Mouse (Mus musculus): ENCODE data around the gene Hc. TPM values are rescaled to one million over a fixed set of nuclear protein-coding genes. Genes with fewer than 3 reads are reported as not detected.

Gene Hc
- polyA plus RNA-seq, 1 experiment from 2014 or later: 0.31 TPM

- Histone ChIP-seq H3K27me3 (ENCODE audit: insufficient read depth, poor library complexity, severe bottlenecking) (peaks cover 8% of the 10 kb centered on the region), H3K4me1 (peaks cover 13% of the 10 kb centered on the region), H3K27ac (no peak overlapping the region), H3K4me3 (no peak overlapping the region), H3K9me3 (no peaks in the 10 kb centered on the region), H3K36me3 (no peaks in the 10 kb centered on the region)
- no peak for DNase-seq (ENCODE audit: low spot score)
- 52% methylated on average over 1 of the region's 1 CpGs for WGBS
Observed at GRCm38 (mm10) chr2:34957405-34957804, 103.8 kb downstream of the Hc start.

- 62% methylated on average over 5 of the region's 5 CpGs for WGBS
- Histone ChIP-seq H3K36me3 (no peaks in the 10 kb centered on the region), H3K4me3 (no peak overlapping the region), H3K9me3 (no peaks in the 10 kb centered on the region), H3K4me1 (peaks cover 13% of the 10 kb centered on the region), H3K27ac (no peak overlapping the region), H3K27me3 (ENCODE audit: insufficient read depth, poor library complexity, severe bottlenecking) (peaks cover 8% of the 10 kb centered on the region)
- no peak for DNase-seq (ENCODE audit: low spot score)
Observed at GRCm38 (mm10) chr2:34956941-34957340, 104.3 kb downstream of the Hc start.

- no peak overlapping the region for H3K4me3 ChIP-seq
- H3K36me3 ChIP-seq: no peaks in the 10 kb centered on the region
- no peak for DNase-seq (ENCODE audit: low spot score)
- peaks cover 3% of the 10 kb centered on the region; the same call in 1 of the 2 replicates for H3K4me1 ChIP-seq
- no peaks in the 10 kb centered on the region for H3K9me3 ChIP-seq
- no peaks in the 10 kb centered on the region; the same call in 1 of the 2 replicates for H3K27me3 ChIP-seq (ENCODE audit: insufficient read depth, poor library complexity, severe bottlenecking)
- H3K27ac ChIP-seq: no peak overlapping the region
Observed at GRCm38 (mm10) chr2:34954344-34954743, 106.9 kb downstream of the Hc start.

- H3K36me3 ChIP-seq: no peaks in the 10 kb centered on the region
- H3K4me1 ChIP-seq: peaks cover 3% of the 10 kb centered on the region; the same call in 1 of the 2 replicates
- no peak overlapping the region for H3K4me3 ChIP-seq
- WGBS: 64% methylated on average over 2 of the region's 2 CpGs
- H3K27me3 ChIP-seq (ENCODE audit: insufficient read depth, poor library complexity, severe bottlenecking): no peaks in the 10 kb centered on the region; the same call in 1 of the 2 replicates
- H3K9me3 ChIP-seq: no peaks in the 10 kb centered on the region
- no peak overlapping the region for H3K27ac ChIP-seq
- DNase-seq (ENCODE audit: low spot score): no peak
Observed at GRCm38 (mm10) chr2:34953547-34954116, 107.6 kb downstream of the Hc start.

DNA sequence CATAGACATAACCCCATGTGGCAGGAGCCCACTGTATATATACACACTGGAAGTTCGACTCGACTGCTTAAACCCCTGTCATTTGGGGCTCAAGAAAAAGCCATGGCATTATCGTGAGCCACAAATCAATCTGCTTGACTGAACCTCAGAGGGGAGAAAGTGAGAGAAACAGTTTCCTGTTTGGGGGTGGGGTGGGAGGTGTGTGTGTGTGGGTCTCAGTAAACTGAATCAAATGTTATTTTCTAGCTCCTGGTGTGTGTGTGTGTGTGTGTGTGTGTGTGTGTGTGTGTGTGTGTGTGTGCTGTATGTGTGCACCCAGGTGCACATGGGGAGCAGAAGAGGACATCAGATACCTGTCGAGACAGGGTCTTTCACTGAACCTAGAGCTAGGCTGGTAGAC, 108.2 kb downstream of the Hc start:
- Histone ChIP-seq H3K27me3 (ENCODE audit: insufficient read depth, poor library complexity, severe bottlenecking) (no peaks in the 10 kb centered on the region; the same call in 1 of the 2 replicates), H3K27ac (no peak overlapping the region), H3K4me3 (no peak overlapping the region), H3K4me1 (peaks cover 3% of the 10 kb centered on the region; the same call in 1 of the 2 replicates), H3K9me3 (no peaks in the 10 kb centered on the region), H3K36me3 (no peaks in the 10 kb centered on the region)
- DNase-seq (ENCODE audit: low spot score): no peak
- 74% methylated on average over 4 of the region's 4 CpGs for WGBS

GRCm38 (mm10) chr2:34951469-34951868, 109.8 kb downstream of the Hc start:
- H3K36me3 ChIP-seq: no peaks in the 10 kb centered on the region
- no peak for DNase-seq (ENCODE audit: low spot score)
- no peaks in the 10 kb centered on the region for H3K9me3 ChIP-seq

DNA sequence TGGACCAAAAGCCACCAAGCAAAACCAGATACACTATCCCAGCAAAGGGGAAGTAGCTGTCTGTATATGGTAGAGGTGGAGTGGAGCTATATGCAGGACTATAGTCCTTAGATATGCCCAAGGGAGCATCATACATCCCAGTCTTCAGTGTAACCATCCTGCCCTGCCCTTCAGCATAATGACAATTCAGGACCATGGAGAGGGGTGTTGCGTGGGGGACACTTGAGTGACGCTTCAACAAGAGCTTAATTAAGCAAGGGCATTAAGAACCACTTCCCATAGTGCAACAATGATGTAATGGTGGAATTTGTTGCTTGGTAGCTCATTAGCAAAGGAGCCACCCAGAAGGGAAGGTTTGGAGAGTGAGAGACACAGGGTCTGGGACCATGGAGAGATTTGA, 112.6 kb downstream of the Hc start:
- H3K9me3 ChIP-seq: no peaks in the 10 kb centered on the region
- H3K4me1 ChIP-seq: peaks cover 12% of the 10 kb centered on the region
- WGBS: 27% methylated on average over 2 of the region's 2 CpGs
- DNase-seq (ENCODE audit: low spot score): no peak
- no peaks in the 10 kb centered on the region for H3K36me3 ChIP-seq
- peaks cover 20% of the 10 kb centered on the region; the same call in 1 of the 2 replicates for H3K27me3 ChIP-seq (ENCODE audit: insufficient read depth, poor library complexity, severe bottlenecking)
- H3K4me3 ChIP-seq: no peak overlapping the region
- H3K27ac ChIP-seq: no peak overlapping the region

More at GRCm38 (mm10) chr2:34951469-34951868, 109.8 kb downstream of the Hc start:
- peaks cover 3% of the 10 kb centered on the region; the same call in 1 of the 2 replicates for H3K4me1 ChIP-seq
- H3K4me3 ChIP-seq: no peak overlapping the region
- H3K27me3 ChIP-seq (ENCODE audit: insufficient read depth, poor library complexity, severe bottlenecking): peaks cover 2% of the 10 kb centered on the region; the same call in 1 of the 2 replicates
- H3K27ac ChIP-seq: no peak overlapping the region

DNA sequence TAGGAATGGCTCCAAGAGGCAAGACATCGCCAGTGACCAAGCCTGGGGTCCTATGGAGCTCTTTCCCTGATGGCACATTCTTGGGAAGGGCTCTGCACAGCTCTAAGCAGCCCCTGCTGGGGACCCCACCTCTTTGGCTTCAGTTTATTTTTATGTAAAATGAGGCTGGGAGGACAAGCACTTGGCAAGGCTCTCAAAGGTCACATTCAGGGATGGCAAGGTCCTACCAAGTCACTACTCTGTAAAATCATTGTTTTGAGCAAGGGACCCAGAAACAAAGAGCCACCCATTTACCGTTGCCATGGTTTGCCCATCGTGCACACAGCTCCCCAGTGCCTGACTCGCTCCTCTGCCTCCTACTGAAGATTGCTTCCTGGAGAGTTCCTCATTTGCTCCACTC, 115.2 kb downstream of the Hc start:
- H3K36me3 ChIP-seq: no peaks in the 10 kb centered on the region
- H3K27me3 ChIP-seq (ENCODE audit: insufficient read depth, poor library complexity, severe bottlenecking): peaks cover 29% of the 10 kb centered on the region; the same call in 1 of the 2 replicates
- no peak overlapping the region for H3K27ac ChIP-seq
- H3K9me3 ChIP-seq: no peaks in the 10 kb centered on the region
- H3K4me3 ChIP-seq: no peak overlapping the region
- no peak for DNase-seq (ENCODE audit: low spot score)
- 81% methylated on average over 4 of the region's 4 CpGs for WGBS
- peaks cover 15% of the 10 kb centered on the region for H3K4me1 ChIP-seq

DNA sequence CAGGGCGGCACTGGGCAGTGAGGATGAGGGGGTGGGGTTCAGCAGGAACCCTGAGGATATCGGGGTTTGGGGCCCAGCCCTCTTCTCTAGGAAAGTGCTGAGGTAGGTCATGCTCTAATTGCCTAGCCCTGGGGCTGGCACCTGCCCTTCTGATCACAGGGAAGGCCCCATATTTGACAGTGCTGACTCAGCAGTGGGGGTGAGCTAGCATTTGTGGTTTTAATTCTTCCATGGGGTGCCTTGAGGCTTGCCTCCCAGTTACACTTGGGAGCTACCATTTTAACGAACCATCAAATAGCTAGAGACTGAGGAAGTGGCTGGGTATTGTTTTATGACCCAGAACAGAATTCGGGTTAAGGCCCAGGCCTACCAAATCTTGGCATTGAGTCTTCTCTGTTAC, 115.7 kb downstream of the Hc start:
- no peak for DNase-seq (ENCODE audit: low spot score)
- Histone ChIP-seq H3K36me3 (no peaks in the 10 kb centered on the region), H3K9me3 (no peaks in the 10 kb centered on the region), H3K4me1 (peaks cover 15% of the 10 kb centered on the region), H3K27ac (0 out of 2 replicates have a peak overlapping the region, but pooled peaks have one; percentile 59), H3K27me3 (ENCODE audit: insufficient read depth, poor library complexity, severe bottlenecking) (peaks cover 34% of the 10 kb centered on the region; the same call in 1 of the 2 replicates), H3K4me3 (no peak overlapping the region)
- 73% methylated on average over 4 of the region's 4 CpGs for WGBS

GRCm38 (mm10) chr2:34944761-34945160, 116.5 kb downstream of the Hc start:
- DNase-seq (ENCODE audit: low spot score): no peak
- peaks cover 40% of the 10 kb centered on the region; the same call in 1 of the 2 replicates for H3K27me3 ChIP-seq (ENCODE audit: insufficient read depth, poor library complexity, severe bottlenecking)
- H3K9me3 ChIP-seq: no peaks in the 10 kb centered on the region
- peaks cover 15% of the 10 kb centered on the region for H3K4me1 ChIP-seq
- 8% methylated on average over 8 of the region's 8 CpGs for WGBS
- peak overlapping the region; percentile 59; the same call in 1 of the 2 replicates for H3K27ac ChIP-seq
- H3K36me3 ChIP-seq: no peaks in the 10 kb centered on the region
- peak overlapping the region; percentile 38; the same call in 1 of the 2 replicates for H3K4me3 ChIP-seq

GRCm38 (mm10) chr2:34943556-34944120, 117.6 kb downstream of the Hc start:
- no peaks in the 10 kb centered on the region for H3K36me3 ChIP-seq
- H3K4me1 ChIP-seq: peaks cover 17% of the 10 kb centered on the region
- H3K27ac ChIP-seq: no peak overlapping the region
- H3K4me3 ChIP-seq: no peak overlapping the region
- DNase-seq (ENCODE audit: low spot score): no peak
- peaks cover 40% of the 10 kb centered on the region; the same call in 1 of the 2 replicates for H3K27me3 ChIP-seq (ENCODE audit: insufficient read depth, poor library complexity, severe bottlenecking)
- 80% methylated on average over 13 of the region's 13 CpGs for WGBS
- H3K9me3 ChIP-seq: no peaks in the 10 kb centered on the region

DNA sequence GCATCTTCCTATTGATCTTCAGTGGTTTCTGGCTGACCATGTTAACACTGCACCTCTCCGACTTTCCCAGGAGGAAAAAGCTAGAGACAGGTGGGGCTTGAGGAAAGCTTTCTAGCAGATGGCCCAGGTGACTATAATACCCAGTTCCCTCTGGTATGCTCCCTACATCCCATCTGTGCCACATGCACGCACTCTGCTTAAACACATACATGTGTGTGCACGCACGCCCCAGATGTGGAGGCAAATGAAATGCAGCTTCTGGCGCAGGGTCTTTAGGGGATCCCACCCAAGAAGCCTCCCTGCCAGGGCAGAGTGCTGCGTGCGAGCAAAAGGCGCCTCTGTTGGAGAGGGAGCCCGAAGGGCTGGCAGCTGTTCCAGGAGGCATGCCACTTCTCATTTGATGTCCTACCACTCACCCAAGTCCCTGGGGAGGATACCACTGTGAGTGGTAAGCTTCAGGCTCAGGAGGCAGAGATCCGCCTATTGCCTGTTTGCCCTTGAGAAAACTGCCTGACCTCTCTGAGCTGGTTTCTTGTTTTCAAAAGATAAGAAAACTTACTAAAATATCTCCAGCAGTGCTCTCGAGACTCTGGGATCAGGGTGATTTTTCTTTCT, 120.1 kb downstream of the Hc start:
- H3K27me3 ChIP-seq (ENCODE audit: insufficient read depth, poor library complexity, severe bottlenecking): peaks cover 34% of the 10 kb centered on the region; the same call in 1 of the 2 replicates
- H3K4me1 ChIP-seq: peaks cover 31% of the 10 kb centered on the region
- no peak overlapping the region for H3K27ac ChIP-seq
- DNase-seq (ENCODE audit: low spot score): no peak
- no peak overlapping the region for H3K4me3 ChIP-seq
- H3K9me3 ChIP-seq: no peaks in the 10 kb centered on the region
- no peaks in the 10 kb centered on the region for H3K36me3 ChIP-seq
- 63% methylated on average over 11 of the region's 11 CpGs for WGBS

GRCm38 (mm10) chr2:34940246-34940645, 121.0 kb downstream of the Hc start:
- Histone ChIP-seq H3K4me3 (no peak overlapping the region), H3K36me3 (no peaks in the 10 kb centered on the region), H3K27me3 (ENCODE audit: insufficient read depth, poor library complexity, severe bottlenecking) (peaks cover 25% of the 10 kb centered on the region; the same call in 1 of the 2 replicates), H3K9me3 (no peaks in the 10 kb centered on the region), H3K4me1 (peaks cover 29% of the 10 kb centered on the region), H3K27ac (no peak overlapping the region)
- WGBS: 76% methylated on average over 5 of the region's 5 CpGs
- no peak for DNase-seq (ENCODE audit: low spot score)

Measured in heart, embryonic 10.5 days (tissue).